Mouse (Mus musculus): Measurements from ENCODE around the gene Tmem150c. TPM values are rescaled to one million over a fixed set of nuclear protein-coding genes. Genes with fewer than 3 reads are reported as not detected.

The Tmem150c gene
- polyA plus RNA-seq, 1 experiment: not detected

DNA sequence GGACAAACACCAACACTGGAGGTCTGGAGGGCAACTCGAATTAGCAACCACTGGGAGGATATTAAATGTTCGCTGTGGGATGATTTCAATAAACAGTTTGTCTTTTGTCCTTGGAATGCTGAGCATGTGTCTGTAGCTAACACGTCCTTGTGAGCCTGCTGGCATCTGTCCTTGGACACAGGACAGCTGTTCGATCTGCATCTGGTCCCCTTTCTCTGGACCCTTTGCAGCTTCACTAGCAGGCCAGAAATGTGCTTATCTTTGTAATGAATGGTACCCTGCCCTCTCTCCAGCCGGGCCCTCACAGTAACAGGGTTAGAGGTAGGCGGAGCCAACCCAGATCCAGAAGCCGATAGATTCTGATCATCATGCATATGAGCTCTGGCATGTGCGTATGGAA lies 32.3 kb downstream of the Tmem150c start:
- H3K36me3 ChIP-seq (ENCODE audit: control insufficient read depth, insufficient read depth): no peaks in the 10 kb centered on the region
- no peak overlapping the region for H3ac ChIP-seq (ENCODE audit: control insufficient read depth, insufficient read length)
- H3K4me2 ChIP-seq (ENCODE audit: low read depth): no peak overlapping the region
- TF ChIP-seq MYOD1 (IDR thresholded peaks at IDR 0.05; ENCODE audit: control insufficient read depth in 1 of 3, insufficient read length in 2 of 3, low read depth in 2 of 3): no peak
- TF ChIP-seq SRF (IDR thresholded peaks at IDR 0.05; ENCODE audit: control insufficient read depth, insufficient read length, low read depth): no peak
- no peak for TF ChIP-seq MAX (IDR thresholded peaks at IDR 0.05; ENCODE audit: low read depth)
- no peak for TF ChIP-seq MYOG (IDR thresholded peaks at IDR 0.05; ENCODE audit: control insufficient read depth in 1 of 3, insufficient read depth in 1 of 3, insufficient read length in 2 of 3, low read depth in 2 of 3)
- no peak for TF ChIP-seq CEBPB (IDR thresholded peaks at IDR 0.05; ENCODE audit: insufficient read depth, poor library complexity, severe bottlenecking)
- TF ChIP-seq REST (IDR thresholded peaks at IDR 0.05; ENCODE audit: insufficient read depth, insufficient read length): no peak
- no peak for TF ChIP-seq USF1 (IDR thresholded peaks at IDR 0.05; ENCODE audit: low read depth)
- TF ChIP-seq TCF3 (IDR thresholded peaks at IDR 0.05; ENCODE audit: insufficient read length, low read depth): no peak
- TF ChIP-seq POLR2AphosphoS2 (IDR thresholded peaks at IDR 0.05; ENCODE audit: insufficient read length, low read depth): no peak
- no peak for TF ChIP-seq POLR2A (IDR thresholded peaks at IDR 0.05; ENCODE audit: insufficient read length, low read depth)
- no peak for TF ChIP-seq TCF12 (IDR thresholded peaks at IDR 0.05; ENCODE audit: insufficient read depth, poor library complexity, severe bottlenecking)
- TF ChIP-seq E2F4 (IDR thresholded peaks at IDR 0.05; ENCODE audit: insufficient read depth): no peak
- no peaks in the 10 kb centered on the region for H3K79me2 ChIP-seq (ENCODE audit: control insufficient read depth, insufficient read depth)
- no peaks in the 10 kb centered on the region for H3K27me3 ChIP-seq (ENCODE audit: control insufficient read depth, insufficient read depth, insufficient read length)
- no peak overlapping the region for H3K4me3 ChIP-seq

DNA sequence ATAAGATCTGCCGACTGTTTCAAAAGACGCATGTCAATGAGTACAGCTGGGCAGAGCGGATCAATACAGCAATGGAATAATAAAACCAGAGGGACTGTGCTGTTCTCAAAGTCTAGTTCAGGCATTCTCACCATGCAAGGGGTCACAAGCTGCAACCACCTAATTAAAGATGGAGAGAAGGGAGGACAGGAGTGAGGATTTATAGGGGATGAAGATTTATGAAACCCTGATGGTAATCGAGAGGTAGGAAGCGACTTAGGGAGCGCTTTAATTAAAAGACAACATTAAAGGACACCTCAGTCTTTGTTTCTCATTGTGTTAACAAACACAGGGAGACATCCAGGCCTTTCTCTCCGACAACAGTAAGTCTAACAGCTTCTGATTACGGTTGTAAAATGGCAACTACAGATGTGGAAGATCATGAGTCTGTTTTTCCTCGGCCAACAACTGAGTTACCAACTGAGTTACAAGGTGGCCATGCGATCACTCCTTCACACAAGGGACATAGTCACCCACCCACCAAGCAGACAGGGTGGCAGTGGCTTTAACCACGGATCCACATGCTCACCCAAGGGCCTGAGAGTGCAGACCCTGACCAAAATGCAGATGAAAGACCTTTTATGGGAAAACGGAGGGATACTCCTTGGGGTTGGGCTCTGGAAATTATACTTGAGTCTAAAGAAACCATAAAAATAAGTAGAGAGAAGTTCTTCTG lies 34.0 kb downstream of the Tmem150c start:
- Histone ChIP-seq H3ac (ENCODE audit: control insufficient read depth, insufficient read length) (no peak overlapping the region), H3K4me2 (ENCODE audit: low read depth) (no peak overlapping the region), H3K4me3 (no peak overlapping the region), H3K36me3 (ENCODE audit: control insufficient read depth, insufficient read depth) (no peaks in the 10 kb centered on the region), H3K27me3 (ENCODE audit: control insufficient read depth, insufficient read depth, insufficient read length) (no peaks in the 10 kb centered on the region), H3K79me2 (ENCODE audit: control insufficient read depth, insufficient read depth) (no peaks in the 10 kb centered on the region)
- TF ChIP-seq MYOG (IDR thresholded peaks at IDR 0.05; ENCODE audit: control insufficient read depth in 1 of 3, insufficient read depth in 1 of 3, insufficient read length in 2 of 3, low read depth in 2 of 3) (no peak), CEBPB (IDR thresholded peaks at IDR 0.05; ENCODE audit: insufficient read depth, poor library complexity, severe bottlenecking) (no peak), TCF3 (IDR thresholded peaks at IDR 0.05; ENCODE audit: insufficient read length, low read depth) (no peak), USF1 (IDR thresholded peaks at IDR 0.05; ENCODE audit: low read depth) (no peak), REST (IDR thresholded peaks at IDR 0.05; ENCODE audit: insufficient read depth, insufficient read length) (no peak), POLR2AphosphoS2 (IDR thresholded peaks at IDR 0.05; ENCODE audit: insufficient read length, low read depth) (no peak), SRF (IDR thresholded peaks at IDR 0.05; ENCODE audit: control insufficient read depth, insufficient read length, low read depth) (no peak), E2F4 (IDR thresholded peaks at IDR 0.05; ENCODE audit: insufficient read depth) (no peak), MYOD1 (IDR thresholded peaks at IDR 0.05; ENCODE audit: control insufficient read depth in 1 of 3, insufficient read length in 2 of 3, low read depth in 2 of 3) (no peak), TCF12 (IDR thresholded peaks at IDR 0.05; ENCODE audit: insufficient read depth, poor library complexity, severe bottlenecking) (no peak), MAX (IDR thresholded peaks at IDR 0.05; ENCODE audit: low read depth) (no peak), POLR2A (IDR thresholded peaks at IDR 0.05; ENCODE audit: insufficient read length, low read depth) (no peak)

DNA sequence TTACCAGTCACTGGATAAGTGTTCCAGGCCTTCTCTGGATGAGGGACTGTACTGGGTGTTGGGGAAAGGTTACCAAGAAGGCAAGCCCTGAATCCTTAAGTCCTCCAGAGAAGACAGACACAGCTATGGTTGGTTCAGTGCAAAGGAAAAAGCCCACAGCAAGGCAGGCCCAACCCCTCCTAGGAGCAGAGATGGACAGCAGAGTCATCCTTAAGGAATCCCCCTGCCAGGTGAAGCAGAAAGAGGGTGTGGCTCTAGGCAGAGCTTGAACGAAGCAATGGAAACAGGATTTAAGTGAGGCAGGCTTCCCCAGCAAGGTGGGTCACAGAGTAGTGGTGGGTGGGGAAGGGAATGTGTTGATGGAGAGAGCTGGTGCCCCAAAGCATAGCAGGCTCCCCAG lies 35.1 kb downstream of the Tmem150c start:
- Histone ChIP-seq H3K79me2 (ENCODE audit: control insufficient read depth, insufficient read depth) (no peaks in the 10 kb centered on the region), H3K4me3 (no peak overlapping the region), H3K27me3 (ENCODE audit: control insufficient read depth, insufficient read depth, insufficient read length) (no peaks in the 10 kb centered on the region), H3K4me2 (ENCODE audit: low read depth) (no peak overlapping the region), H3K36me3 (ENCODE audit: control insufficient read depth, insufficient read depth) (no peaks in the 10 kb centered on the region), H3ac (ENCODE audit: control insufficient read depth, insufficient read length) (no peak overlapping the region)
- TF ChIP-seq TCF3 (IDR thresholded peaks at IDR 0.05; ENCODE audit: insufficient read length, low read depth) (no peak), MYOG (IDR thresholded peaks at IDR 0.05; ENCODE audit: control insufficient read depth in 1 of 3, insufficient read depth in 1 of 3, insufficient read length in 2 of 3, low read depth in 2 of 3) (no peak), CEBPB (IDR thresholded peaks at IDR 0.05; ENCODE audit: insufficient read depth, poor library complexity, severe bottlenecking) (no peak), TCF12 (IDR thresholded peaks at IDR 0.05; ENCODE audit: insufficient read depth, poor library complexity, severe bottlenecking) (no peak), SRF (IDR thresholded peaks at IDR 0.05; ENCODE audit: control insufficient read depth, insufficient read length, low read depth) (no peak), REST (IDR thresholded peaks at IDR 0.05; ENCODE audit: insufficient read depth, insufficient read length) (no peak), USF1 (IDR thresholded peaks at IDR 0.05; ENCODE audit: low read depth) (no peak), E2F4 (IDR thresholded peaks at IDR 0.05; ENCODE audit: insufficient read depth) (no peak)

DNA sequence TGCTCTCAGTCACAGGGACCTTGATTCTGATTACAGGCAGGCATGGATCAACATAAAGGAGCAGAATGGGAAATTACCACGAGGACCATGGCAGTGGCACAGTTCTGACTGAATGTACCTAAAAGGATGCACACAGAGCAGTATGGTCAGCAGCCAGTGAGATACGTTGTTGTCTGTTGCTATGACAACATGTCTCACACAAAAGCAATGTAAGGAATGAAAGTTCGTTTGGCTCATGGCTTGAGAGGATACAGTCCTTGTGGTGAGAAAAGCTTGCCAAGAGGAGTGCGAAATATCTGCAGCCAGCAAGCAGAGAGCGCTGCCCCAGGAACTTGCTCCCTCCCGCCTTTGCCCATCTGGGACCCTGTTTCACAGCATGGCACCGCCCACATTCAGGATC lies 36.3 kb downstream of the Tmem150c start:
- no peaks in the 10 kb centered on the region for H3K36me3 ChIP-seq (ENCODE audit: control insufficient read depth, insufficient read depth)
- H3K27me3 ChIP-seq (ENCODE audit: control insufficient read depth, insufficient read depth, insufficient read length): no peaks in the 10 kb centered on the region
- no peaks in the 10 kb centered on the region for H3K79me2 ChIP-seq (ENCODE audit: control insufficient read depth, insufficient read depth)
- TF ChIP-seq POLR2A (IDR thresholded peaks at IDR 0.05; ENCODE audit: insufficient read length, low read depth): no peak
- no peak for TF ChIP-seq MYOD1 (IDR thresholded peaks at IDR 0.05; ENCODE audit: control insufficient read depth in 1 of 3, insufficient read length in 2 of 3, low read depth in 2 of 3)
- TF ChIP-seq E2F4 (IDR thresholded peaks at IDR 0.05; ENCODE audit: insufficient read depth): no peak
- no peak for TF ChIP-seq POLR2AphosphoS2 (IDR thresholded peaks at IDR 0.05; ENCODE audit: insufficient read length, low read depth)
- H3ac ChIP-seq (ENCODE audit: control insufficient read depth, insufficient read length): no peak overlapping the region
- no peak overlapping the region for H3K4me3 ChIP-seq
- H3K4me2 ChIP-seq (ENCODE audit: low read depth): no peak overlapping the region

DNA sequence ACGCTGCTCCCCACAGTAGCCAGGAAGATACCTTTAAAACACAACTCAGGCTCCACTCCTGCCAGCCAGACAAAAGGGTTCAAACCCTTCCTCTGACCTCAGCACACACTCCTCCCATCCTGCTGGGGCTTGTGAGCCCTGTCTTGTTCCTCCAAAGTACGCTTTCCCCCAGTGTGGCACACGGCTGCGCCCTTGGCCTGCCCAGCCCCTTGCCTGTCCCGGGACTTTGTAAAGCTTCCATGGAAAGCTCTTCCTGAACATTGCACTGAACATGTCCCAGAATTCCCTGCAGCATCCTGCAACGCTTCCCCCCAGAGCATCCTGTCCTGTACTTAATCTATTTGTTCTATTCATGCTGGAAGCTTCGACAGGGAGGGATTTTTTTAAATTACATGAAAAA lies 38.4 kb downstream of the Tmem150c start:
- Histone ChIP-seq H3K4me3 (no peak overlapping the region), H3ac (ENCODE audit: control insufficient read depth, insufficient read length) (no peak overlapping the region), H3K79me2 (ENCODE audit: control insufficient read depth, insufficient read depth) (no peaks in the 10 kb centered on the region), H3K4me2 (ENCODE audit: low read depth) (no peak overlapping the region), H3K36me3 (ENCODE audit: control insufficient read depth, insufficient read depth) (no peaks in the 10 kb centered on the region), H3K27me3 (ENCODE audit: control insufficient read depth, insufficient read depth, insufficient read length) (no peaks in the 10 kb centered on the region)
- TF ChIP-seq POLR2A (IDR thresholded peaks at IDR 0.05; ENCODE audit: insufficient read length, low read depth): no peak
- no peak for TF ChIP-seq TCF12 (IDR thresholded peaks at IDR 0.05; ENCODE audit: insufficient read depth, poor library complexity, severe bottlenecking)
- no peak for TF ChIP-seq SRF (IDR thresholded peaks at IDR 0.05; ENCODE audit: control insufficient read depth, insufficient read length, low read depth)
- TF ChIP-seq MYOD1 (IDR thresholded peaks at IDR 0.05; ENCODE audit: control insufficient read depth in 1 of 3, insufficient read length in 2 of 3, low read depth in 2 of 3): no peak
- TF ChIP-seq MAX (IDR thresholded peaks at IDR 0.05; ENCODE audit: low read depth): no peak
- TF ChIP-seq MYOG (IDR thresholded peaks at IDR 0.05; ENCODE audit: control insufficient read depth in 1 of 3, insufficient read depth in 1 of 3, insufficient read length in 2 of 3, low read depth in 2 of 3): no peak
- no peak for TF ChIP-seq USF1 (IDR thresholded peaks at IDR 0.05; ENCODE audit: low read depth)
- TF ChIP-seq CEBPB (IDR thresholded peaks at IDR 0.05; ENCODE audit: insufficient read depth, poor library complexity, severe bottlenecking): no peak
- no peak for TF ChIP-seq TCF3 (IDR thresholded peaks at IDR 0.05; ENCODE audit: insufficient read length, low read depth)
- no peak for TF ChIP-seq POLR2AphosphoS2 (IDR thresholded peaks at IDR 0.05; ENCODE audit: insufficient read length, low read depth)

Data from myocyte (in vitro differentiated cells).